Mouse (Mus musculus) hindbrain, embryonic 14.5 days (tissue): ENCODE results near the gene Oas2. TPM values are rescaled to one million over a fixed set of nuclear protein-coding genes. Genes with fewer than 3 reads are reported as not detected.

Experiments used
- ATAC-seq: fragments of 200-750 bp; cut with Nextera tagmentation; 2 replicates; pipeline ENCODE4 v1.8.0; 2017; ENCODE audit warnings: moderate number of reproducible peaks, mild to moderate bottlenecking, moderate TSS enrichment, moderate library complexity; ENCODE audit not compliant: low FRiP score
- DNase-seq: peaks from one replicate; pipeline ENCODE4 v3.0.0-alpha.2; 2015; ENCODE audit warnings: low spot score
- H3K27ac ChIP-seq: fragments of 300-500 bp; sonication (generic); 2 replicates; pipeline ENCODE4 v1.5.1; 2014; ENCODE audit warnings: mild to moderate bottlenecking, moderate library complexity
- H3K27me3 ChIP-seq: fragments of 300-500 bp; sonication (generic); 2 replicates; pipeline ENCODE4 v1.6.1; 2014; ENCODE audit warnings: mild to moderate bottlenecking, low read length, mixed read lengths; ENCODE audit not compliant: control insufficient read depth, insufficient read depth
- H3K36me3 ChIP-seq: fragments of 300-500 bp; sonication (generic); replicated peaks from 2 replicates; pipeline ENCODE4 v1.6.1; 2014; ENCODE audit not compliant: control insufficient read depth, insufficient read depth
- H3K4me1 ChIP-seq: fragments of 300-500 bp; sonication (generic); replicated peaks from 2 replicates; pipeline ENCODE4 v1.6.1; 2014; ENCODE audit warnings: antibody characterized with exemption, low read length, mixed read lengths; ENCODE audit not compliant: control insufficient read depth, insufficient read depth
- H3K4me2 ChIP-seq: fragments of 300-500 bp; sonication (generic); replicated peaks from 2 replicates; pipeline ENCODE4 v1.6.1; 2014; ENCODE audit warnings: mild to moderate bottlenecking, moderate library complexity
- H3K4me3 ChIP-seq: fragments of 300-500 bp; sonication (generic); replicated peaks from 2 replicates; pipeline ENCODE4 v1.5.1; 2014; ENCODE audit warnings: mild to moderate bottlenecking, low read length
- H3K9ac ChIP-seq: fragments of 300-500 bp; sonication (generic); 2 replicates; pipeline ENCODE4 v1.6.1; 2014
- H3K9me3 ChIP-seq: fragments of 300-500 bp; sonication (generic); 2 replicates; pipeline ENCODE4 v1.6.1; 2016; ENCODE audit warnings: low read length; ENCODE audit not compliant: control insufficient read depth
- WGBS: fragments of 180-500 bp; shearing (Covaris S2); extraction: QIAGEN DNeasy Blood & Tissue Kit; methylation state at CpG from one replicate; pipeline ENCODE4 v1.1.7; 2014; 5-methylcytosine and 5-hydroxymethylcytosine counted together
- polyA plus RNA-seq: library from polyadenylated mRNA; unstranded; fragments of >200 nt; fragmentation: Nextera tagmentation; extraction: Ambion mirVana; gene quantifications from 2 replicates; pipeline ENCODE4 v1.2.1, GENCODE M21; 2014

Oas2 gene
- polyA plus RNA-seq, 1 experiment from 2014 or later, result 0.32 TPM

GRCm38 (mm10) chr5:120703660-120704059 lies 46.0 kb downstream of the Oas2 start:
- H3K9me3 ChIP-seq, result no peaks in the 10 kb centered on the region
- no peak overlapping the region for H3K4me3 ChIP-seq
- H3K4me1 ChIP-seq, result peaks cover 42% of the 10 kb centered on the region
- H3K36me3 ChIP-seq, result 0 out of 2 replicates have a peak, but pooled peaks cover 5% of the 10 kb centered on the region
- H3K4me2 ChIP-seq, result no peak overlapping the region
- DNase-seq (no peak), ATAC-seq (no peak)
- no peaks in the 10 kb centered on the region for H3K27me3 ChIP-seq
- WGBS, result 82% methylated on average over 3 of the region's 3 CpGs
- no peak overlapping the region for H3K9ac ChIP-seq
- no peak overlapping the region for H3K27ac ChIP-seq

DNA sequence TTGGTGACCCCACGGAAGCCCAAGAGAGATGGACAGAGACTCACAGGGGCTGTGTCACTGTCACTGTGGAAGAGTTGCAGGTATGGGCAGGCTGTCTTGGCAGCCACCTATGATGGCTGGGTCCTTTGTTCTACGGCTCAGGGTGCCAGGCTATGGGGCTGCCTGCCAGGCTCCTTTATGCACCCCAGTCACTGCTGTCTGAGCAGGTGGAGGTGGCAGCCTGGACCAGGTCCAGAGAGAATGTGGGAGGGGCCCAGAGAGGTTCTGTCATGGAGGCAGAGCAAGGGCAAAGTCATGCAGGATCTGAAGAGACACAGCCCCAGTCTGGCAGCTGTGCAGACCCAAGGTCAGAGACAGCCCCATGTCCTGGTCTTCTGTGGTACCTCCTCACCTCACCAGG lies 46.7 kb downstream of the Oas2 start:
- Histone ChIP-seq H3K36me3 (0 out of 2 replicates have a peak, but pooled peaks cover 5% of the 10 kb centered on the region), H3K4me3 (no peak overlapping the region), H3K27me3 (no peaks in the 10 kb centered on the region), H3K4me1 (peaks cover 39% of the 10 kb centered on the region), H3K27ac (no peak overlapping the region), H3K4me2 (no peak overlapping the region), H3K9ac (no peak overlapping the region), H3K9me3 (no peaks in the 10 kb centered on the region)
- no peak for ATAC-seq
- no peak for DNase-seq
- 75% methylated on average over 2 of the region's 2 CpGs for WGBS

DNA sequence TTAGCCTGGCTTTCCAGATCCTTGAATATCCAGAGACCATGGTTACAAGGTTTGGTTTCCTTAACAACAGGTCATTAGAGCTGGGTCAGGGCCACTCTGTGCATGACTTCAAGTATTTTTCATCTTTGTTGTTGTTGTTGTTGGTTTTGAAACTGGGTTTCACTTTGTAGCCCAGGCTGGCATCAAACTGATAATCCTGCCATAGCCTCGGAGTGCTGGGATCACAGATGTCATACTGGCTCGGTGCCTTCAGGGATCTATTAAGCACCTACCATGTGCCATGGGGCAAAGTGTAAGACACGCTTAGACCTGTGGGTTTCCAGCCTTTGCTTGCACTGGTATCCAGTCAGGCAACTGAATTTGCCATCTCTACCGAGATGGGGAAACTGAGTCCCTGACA lies 47.2 kb downstream of the Oas2 start:
- Histone ChIP-seq H3K4me3 (no peak overlapping the region), H3K36me3 (0 out of 2 replicates have a peak, but pooled peaks cover 5% of the 10 kb centered on the region), H3K9me3 (no peaks in the 10 kb centered on the region), H3K4me1 (peaks cover 34% of the 10 kb centered on the region), H3K27me3 (no peaks in the 10 kb centered on the region; the same call in 1 of the 2 replicates), H3K4me2 (no peak overlapping the region), H3K9ac (no peak overlapping the region), H3K27ac (no peak overlapping the region)
- ATAC-seq, result no peak
- WGBS, result 81% methylated on average over 4 of the region's 4 CpGs
- no peak for DNase-seq

DNA sequence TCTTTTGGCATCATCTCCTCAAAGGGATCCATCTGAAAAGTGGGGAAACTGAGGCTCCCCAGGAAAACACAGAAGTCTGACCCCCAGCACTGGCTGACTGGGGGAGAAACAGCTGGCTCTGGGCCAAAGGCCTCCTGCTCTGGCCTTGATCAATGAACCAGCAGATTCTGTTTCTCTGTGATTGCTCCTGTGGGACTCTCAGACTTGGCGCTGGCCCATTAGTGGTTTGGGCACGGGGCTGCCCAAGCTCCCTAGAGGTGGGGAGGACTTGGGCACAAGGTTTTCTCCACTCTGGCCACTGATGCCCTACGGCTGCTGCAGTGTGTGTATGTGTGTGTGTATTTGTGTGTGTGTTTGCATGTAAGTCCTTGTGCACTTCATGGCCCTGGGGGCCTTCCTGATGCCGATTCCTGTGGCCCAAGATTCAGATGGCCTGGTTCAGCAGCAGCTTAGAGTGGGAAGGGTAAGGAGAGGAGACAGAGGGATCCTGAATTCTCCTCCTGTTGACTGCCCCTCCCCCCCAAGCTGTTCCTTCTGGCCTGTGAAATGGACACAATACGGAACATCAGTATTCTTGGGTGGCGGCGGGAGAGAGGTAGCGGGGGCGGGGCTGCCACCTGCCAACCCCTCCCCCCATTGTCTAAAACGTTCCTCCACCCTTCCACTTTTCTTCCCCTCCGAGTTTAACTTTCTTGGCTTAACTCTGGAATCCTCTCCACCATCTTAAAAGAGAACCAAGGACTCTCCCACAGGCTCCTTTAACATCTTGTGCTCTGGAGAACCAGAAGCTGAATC lies 48.5 kb downstream of the Oas2 start:
- no peak overlapping the region for H3K4me2 ChIP-seq
- no peak overlapping the region for H3K9ac ChIP-seq
- ATAC-seq (no peak), DNase-seq (no peak)
- no peak overlapping the region for H3K27ac ChIP-seq
- peaks cover 22% of the 10 kb centered on the region for H3K4me1 ChIP-seq
- peaks cover 7% of the 10 kb centered on the region for H3K27me3 ChIP-seq
- H3K4me3 ChIP-seq, result no peak overlapping the region
- H3K9me3 ChIP-seq, result no peaks in the 10 kb centered on the region
- H3K36me3 ChIP-seq, result 0 out of 2 replicates have a peak, but pooled peaks cover 5% of the 10 kb centered on the region
- 51% methylated on average over 11 of the region's 11 CpGs for WGBS

- H3K9me3 ChIP-seq, result no peaks in the 10 kb centered on the region
- no peak for ATAC-seq
- peaks cover 30% of the 10 kb centered on the region for H3K27me3 ChIP-seq
- no peak for DNase-seq
- no peak overlapping the region for H3K4me2 ChIP-seq
- H3K27ac ChIP-seq, result peak overlapping the region; percentile 15
- no peak overlapping the region for H3K4me3 ChIP-seq
- WGBS, result 31% methylated on average over 16 of the region's 16 CpGs
- H3K4me1 ChIP-seq, result peaks cover 21% of the 10 kb centered on the region; the same call in 1 of the 2 replicates
- H3K9ac ChIP-seq, result peak overlapping the region; percentile 18; the same call in 1 of the 2 replicates
- peaks cover 14% of the 10 kb centered on the region for H3K36me3 ChIP-seq
Measured at GRCm38 (mm10) chr5:120698801-120699391, 50.8 kb downstream of the Oas2 start.

DNA sequence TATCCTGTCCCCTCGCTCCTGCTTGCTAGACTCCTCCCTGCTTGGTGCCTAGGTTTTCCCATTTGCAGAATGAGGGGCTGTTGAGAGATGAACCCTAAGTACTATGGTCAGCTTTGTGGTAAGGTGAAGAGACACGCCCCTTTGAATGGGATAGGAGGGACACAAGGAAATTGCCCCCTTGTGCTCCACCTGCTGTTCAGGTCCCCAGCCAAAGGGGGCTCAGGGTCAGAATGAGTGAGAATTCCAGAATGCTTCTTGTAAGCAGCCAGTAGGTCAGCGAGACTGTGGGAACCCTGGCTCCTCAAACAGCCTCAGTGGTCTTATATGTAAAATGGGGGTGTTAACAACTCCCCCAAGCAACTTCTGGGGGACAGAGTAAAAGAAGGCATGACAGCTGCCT lies 51.5 kb downstream of the Oas2 start:
- WGBS, result 68% methylated on average over 3 of the region's 3 CpGs
- DNase-seq (no peak), ATAC-seq (no peak)
- Histone ChIP-seq H3K4me2 (no peak overlapping the region), H3K27me3 (peaks cover 36% of the 10 kb centered on the region), H3K9me3 (no peaks in the 10 kb centered on the region), H3K9ac (no peak overlapping the region), H3K27ac (no peak overlapping the region), H3K4me3 (no peak overlapping the region), H3K4me1 (peaks cover 21% of the 10 kb centered on the region; the same call in 1 of the 2 replicates), H3K36me3 (peaks cover 21% of the 10 kb centered on the region)

DNA sequence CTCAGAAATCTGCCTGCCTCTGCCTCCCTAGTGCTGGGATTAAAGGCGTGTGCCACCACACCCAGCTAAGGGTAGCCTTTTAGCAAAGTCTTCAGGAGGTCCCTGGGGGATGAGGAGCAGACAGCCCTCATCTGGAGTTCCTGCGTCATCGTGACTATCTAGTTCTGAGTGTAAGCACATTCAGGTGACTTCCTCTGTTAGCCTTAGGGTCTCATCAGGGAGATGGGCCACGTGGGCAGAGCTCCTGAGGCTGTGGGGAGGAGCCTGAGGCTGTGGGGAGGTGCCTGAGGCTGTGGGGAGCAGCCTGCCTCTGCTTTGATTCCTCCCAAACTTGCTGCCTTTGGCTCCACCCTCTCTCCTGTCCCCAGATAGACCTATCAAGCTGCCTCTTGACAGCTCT lies 52.8 kb downstream of the Oas2 start:
- ATAC-seq (no peak), DNase-seq (no peak)
- WGBS, result 58% methylated on average over 4 of the region's 4 CpGs
- H3K9me3 ChIP-seq, result no peaks in the 10 kb centered on the region
- H3K4me3 ChIP-seq, result no peak overlapping the region
- H3K4me1 ChIP-seq, result peaks cover 21% of the 10 kb centered on the region; the same call in 1 of the 2 replicates
- peaks cover 36% of the 10 kb centered on the region for H3K27me3 ChIP-seq
- H3K27ac ChIP-seq, result no peak overlapping the region
- H3K4me2 ChIP-seq, result no peak overlapping the region
- H3K36me3 ChIP-seq, result peaks cover 33% of the 10 kb centered on the region
- H3K9ac ChIP-seq, result no peak overlapping the region

GRCm38 (mm10) chr5:120696057-120696743 lies 53.5 kb downstream of the Oas2 start:
- ATAC-seq, result no peak

GRCm38 (mm10) chr5:120694695-120695074 lies 55.0 kb downstream of the Oas2 start:
- H3K9ac ChIP-seq, result no peak overlapping the region
- 6% methylated on average over 41 of the region's 41 CpGs for WGBS
- 0 out of 2 replicates have a peak overlapping the region, but pooled peaks have one; percentile 11 for H3K4me2 ChIP-seq
- H3K4me1 ChIP-seq, result peaks cover 14% of the 10 kb centered on the region; the same call in 1 of the 2 replicates
- ATAC-seq, result no peak
- no peaks in the 10 kb centered on the region for H3K9me3 ChIP-seq
- no peak for DNase-seq
- H3K27me3 ChIP-seq, result peaks cover 36% of the 10 kb centered on the region
- no peak overlapping the region for H3K27ac ChIP-seq
- H3K36me3 ChIP-seq, result peaks cover 45% of the 10 kb centered on the region
- 0 out of 2 replicates have a peak overlapping the region, but pooled peaks have one; percentile 3 for H3K4me3 ChIP-seq

More at GRCm38 (mm10) chr5:120696057-120696743, 53.5 kb downstream of the Oas2 start:
- Histone ChIP-seq H3K27me3 (peaks cover 36% of the 10 kb centered on the region), H3K27ac (no peak overlapping the region), H3K9ac (no peak overlapping the region), H3K4me1 (peaks cover 21% of the 10 kb centered on the region; the same call in 1 of the 2 replicates), H3K36me3 (peaks cover 35% of the 10 kb centered on the region), H3K9me3 (no peaks in the 10 kb centered on the region), H3K4me3 (no peak overlapping the region), H3K4me2 (no peak overlapping the region)
- whole genome bisulfite sequencing, result 70% methylated on average over 16 of the region's 16 CpGs
- DNase-seq, result no peak
